Mouse (Mus musculus): ENCODE data around the gene Upf2.

GRCm38 (mm10) chr2:6042644-6043043, 91.4 kb downstream of the Upf2 start:
- no peak for TF ChIP-seq CTCF (IDR thresholded peaks at IDR 0.05; ENCODE audit: insufficient read depth, low read depth, low read length)
- no peak for TF ChIP-seq POLR2A (IDR thresholded peaks at IDR 0.05; ENCODE audit: insufficient read depth, low read depth, low read length)

Data from olfactory bulb, adult 2 months (tissue).